Mouse (Mus musculus): ENCODE results near the gene Dlec1.

Dlec1 gene

DNA sequence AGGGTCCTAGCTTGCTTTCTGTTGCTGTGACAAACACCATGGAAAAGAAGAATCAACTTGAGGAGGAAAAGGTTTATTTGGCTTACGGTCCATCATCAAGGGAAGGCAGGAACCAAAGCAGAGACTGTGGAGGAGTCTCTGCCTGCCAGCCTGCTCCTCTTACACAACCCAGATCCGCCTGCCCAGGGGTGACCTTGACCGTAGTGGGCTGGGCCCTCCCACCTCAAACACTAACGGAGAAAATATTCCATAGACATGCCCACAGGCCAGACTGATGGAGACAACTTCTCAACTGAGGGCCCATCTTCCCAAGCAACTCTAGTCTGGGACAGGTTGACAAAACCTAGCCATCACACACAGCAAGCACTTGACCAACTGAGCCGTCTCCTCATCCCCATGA lies 39.8 kb downstream of the Dlec1 start:
- no peak for DNase-seq (ENCODE audit: low read depth, low spot score)

DNA sequence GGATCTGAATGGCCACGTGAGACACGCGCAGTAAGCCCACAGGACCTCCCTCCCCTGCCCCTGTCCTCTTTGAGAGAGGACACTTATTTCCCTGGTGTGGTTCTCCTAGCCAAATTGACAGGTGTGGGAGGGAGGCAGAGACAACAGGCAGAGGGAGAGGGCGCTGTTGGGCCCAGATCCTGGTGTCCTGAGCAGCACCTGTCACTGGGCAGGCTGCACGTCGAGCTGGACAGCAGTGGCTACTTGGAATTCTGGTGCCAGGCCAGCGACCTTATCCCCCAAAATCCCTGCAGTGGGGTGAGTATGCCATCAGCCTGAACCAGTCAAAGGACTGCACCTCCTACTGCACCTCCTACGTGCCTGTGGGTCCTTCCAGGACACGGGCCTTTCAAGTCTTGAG lies 41.1 kb downstream of the Dlec1 start:
- no peak for DNase-seq (ENCODE audit: low read depth, low spot score)

DNA sequence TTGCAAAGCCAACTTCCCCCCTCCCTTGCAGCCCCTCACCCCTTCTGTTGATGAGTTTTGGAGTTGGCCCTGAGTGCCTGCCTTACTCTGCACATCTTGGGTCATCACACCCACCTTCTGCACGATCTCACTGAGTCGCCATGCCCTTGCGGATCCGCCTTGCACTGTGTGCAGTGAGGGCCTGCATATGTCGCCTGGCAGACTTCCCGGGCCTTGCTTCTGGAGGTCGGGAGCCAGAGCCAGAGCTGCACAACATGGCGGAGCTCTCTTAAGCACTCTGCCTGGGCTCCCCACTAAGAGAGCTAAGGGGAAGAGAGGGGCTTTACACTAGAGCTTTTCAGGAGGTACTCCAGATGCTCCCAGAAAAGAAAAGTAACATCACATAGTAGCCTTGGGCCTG lies 42.4 kb downstream of the Dlec1 start:
- DNase-seq (ENCODE audit: low read depth, low spot score): peak; percentile 28

DNA sequence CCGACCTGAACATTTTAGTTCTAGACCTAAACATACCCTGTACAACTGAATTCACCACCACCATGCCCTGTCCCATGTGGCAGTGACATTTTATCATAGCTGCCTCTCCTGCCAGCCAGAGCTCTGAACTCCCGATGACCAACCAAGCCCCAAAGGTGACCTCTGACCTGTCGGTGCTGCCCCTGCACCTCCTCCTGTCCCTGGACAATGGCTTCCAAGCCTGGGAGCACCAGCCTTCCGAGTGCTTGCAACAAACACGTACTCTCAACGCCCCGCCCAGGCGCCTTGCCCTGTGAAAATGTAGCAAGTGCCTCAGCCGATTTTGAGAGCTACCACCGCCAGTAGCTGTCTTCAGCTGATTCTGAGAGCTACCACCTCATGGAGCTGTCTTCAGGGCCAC lies 42.9 kb downstream of the Dlec1 start:
- DNase-seq (ENCODE audit: low read depth, low spot score): no peak

DNA sequence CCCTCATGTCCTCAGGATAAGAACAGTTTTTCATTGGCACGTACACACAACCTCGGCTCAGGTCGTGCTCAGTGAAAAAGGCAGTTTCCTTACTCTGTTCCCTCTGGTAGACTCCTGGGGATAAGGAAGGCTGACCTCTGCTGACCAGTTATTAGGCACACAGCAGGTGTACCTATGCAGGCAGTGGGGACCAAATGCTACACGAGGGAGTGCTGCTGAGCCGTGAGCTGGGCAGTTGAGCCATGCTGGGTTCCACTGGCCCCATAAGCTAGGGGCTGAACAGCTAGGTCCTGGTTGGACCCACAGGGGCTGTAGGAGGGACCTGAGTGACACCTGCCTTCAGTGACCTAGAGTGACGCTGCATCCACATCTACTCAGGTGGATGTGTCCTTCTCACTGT lies 43.4 kb downstream of the Dlec1 start:
- DNase-seq (ENCODE audit: low read depth, low spot score): no peak

DNA sequence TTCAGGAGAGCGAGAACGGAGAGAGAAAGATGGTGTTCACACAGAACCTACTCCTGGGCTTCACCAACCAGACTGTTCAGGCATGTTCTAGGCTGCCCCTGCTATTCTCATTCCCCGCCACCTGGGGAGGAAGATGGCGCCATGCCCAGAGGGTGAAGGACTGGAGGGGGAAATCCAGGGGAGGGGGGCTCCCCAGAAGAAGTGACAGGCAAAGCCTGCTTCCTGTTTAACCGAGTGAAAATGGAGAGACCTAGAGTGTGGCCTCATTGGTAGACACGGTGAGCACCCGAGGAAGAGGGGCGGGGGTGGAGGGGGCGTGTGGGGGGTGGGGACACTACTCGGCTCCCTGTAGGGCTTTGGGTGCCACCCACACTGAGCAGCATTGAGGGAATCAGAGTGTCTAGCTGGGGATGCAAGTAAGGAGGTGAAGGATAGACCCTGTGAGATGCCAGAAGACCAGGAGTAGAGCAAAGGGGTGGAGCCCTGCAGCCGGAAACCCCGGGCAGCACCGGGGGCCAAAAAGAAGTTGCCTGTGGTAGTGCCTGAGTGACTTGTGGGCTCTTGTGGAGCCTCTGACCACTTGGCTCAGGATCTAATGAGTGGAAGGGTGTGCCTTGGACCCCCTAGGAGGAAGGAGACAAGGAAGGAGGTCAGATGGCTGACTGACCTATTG lies 44.0 kb downstream of the Dlec1 start:
- no peak for DNase-seq (ENCODE audit: low read depth, low spot score)

DNA sequence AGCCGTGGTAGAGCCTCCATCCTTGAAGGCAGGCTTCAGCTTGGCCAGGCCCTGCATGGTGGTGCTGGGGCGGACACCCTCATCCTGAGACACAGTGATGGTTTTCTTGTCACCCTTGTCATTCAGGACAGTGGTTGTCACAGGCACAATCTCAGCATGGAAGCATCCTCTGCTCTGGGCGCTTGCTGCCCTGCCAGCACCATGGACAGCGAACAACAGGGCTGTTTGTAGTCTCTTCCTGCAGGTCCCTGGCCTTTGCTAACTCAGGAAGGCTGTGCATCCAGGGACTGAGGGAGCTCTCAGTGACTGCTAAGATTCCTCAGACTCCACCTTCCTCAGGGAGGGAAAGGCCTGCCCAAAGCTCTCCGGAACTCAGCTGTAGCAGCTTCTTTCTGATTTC lies 47.3 kb downstream of the Dlec1 start:
- no peak for DNase-seq (ENCODE audit: low read depth, low spot score)

DNA sequence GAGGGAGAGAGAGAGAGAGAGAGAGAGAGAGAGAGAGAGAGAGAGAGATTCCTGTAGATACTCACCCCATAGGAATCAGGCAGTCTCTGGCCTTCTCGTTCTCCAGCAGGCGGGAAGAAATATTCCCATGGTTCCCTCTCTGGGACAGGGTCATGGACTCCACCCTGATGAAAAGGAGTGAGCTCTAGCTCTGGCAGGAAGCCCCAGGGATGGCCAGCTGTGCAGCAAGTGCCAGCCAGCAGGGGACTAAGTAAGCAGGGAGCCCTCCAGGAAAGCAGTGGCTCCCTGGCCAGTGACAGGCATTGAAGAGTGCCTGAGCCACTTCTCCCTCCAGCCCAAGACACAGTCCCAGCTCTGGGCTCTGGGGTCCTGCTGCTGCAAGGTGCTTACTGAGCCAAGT lies 49.5 kb downstream of the Dlec1 start:
- DNase-seq (ENCODE audit: low read depth, low spot score): no peak

DNA sequence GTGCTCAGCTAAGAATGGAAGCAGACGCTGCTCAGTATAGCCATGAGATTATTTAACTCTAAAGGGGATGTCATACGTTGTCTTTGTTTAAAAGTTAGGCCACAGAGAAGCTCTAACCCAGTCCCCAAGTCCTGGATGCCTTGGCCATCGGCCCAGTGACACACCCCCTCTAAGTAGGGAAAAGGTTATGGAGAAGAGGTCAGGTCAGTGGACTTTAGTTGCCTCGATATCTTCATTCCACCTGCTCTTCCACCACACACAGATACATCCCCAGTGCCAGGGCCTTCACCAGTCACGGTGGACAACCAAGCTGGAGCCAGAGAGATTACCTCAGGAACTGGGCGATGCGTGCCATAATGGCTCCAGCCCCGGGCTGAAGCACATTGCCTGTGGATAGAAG lies 53.1 kb downstream of the Dlec1 start:
- DNase-seq (ENCODE audit: low read depth, low spot score): no peak

DNA sequence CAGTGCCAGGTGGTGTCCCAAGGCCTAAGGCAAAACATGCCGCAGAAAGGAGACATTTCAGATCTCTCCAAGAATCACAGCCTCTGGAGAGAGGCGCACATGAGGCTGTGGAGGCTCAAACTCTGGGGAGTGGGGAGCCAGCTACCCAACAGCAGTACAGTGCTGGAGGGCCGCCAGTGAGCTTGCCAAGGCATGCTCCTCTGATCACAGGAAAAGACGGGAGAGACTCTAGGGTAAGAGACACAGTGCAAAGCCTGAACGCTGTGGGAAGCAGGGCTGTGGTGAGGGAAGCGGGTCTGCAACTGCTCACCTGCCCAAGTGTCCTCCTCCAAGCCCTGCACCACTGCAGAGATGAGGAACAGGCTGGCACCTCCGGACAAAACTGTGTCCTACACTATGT lies 53.5 kb downstream of the Dlec1 start:
- no peak for DNase-seq (ENCODE audit: low read depth, low spot score)

DNA sequence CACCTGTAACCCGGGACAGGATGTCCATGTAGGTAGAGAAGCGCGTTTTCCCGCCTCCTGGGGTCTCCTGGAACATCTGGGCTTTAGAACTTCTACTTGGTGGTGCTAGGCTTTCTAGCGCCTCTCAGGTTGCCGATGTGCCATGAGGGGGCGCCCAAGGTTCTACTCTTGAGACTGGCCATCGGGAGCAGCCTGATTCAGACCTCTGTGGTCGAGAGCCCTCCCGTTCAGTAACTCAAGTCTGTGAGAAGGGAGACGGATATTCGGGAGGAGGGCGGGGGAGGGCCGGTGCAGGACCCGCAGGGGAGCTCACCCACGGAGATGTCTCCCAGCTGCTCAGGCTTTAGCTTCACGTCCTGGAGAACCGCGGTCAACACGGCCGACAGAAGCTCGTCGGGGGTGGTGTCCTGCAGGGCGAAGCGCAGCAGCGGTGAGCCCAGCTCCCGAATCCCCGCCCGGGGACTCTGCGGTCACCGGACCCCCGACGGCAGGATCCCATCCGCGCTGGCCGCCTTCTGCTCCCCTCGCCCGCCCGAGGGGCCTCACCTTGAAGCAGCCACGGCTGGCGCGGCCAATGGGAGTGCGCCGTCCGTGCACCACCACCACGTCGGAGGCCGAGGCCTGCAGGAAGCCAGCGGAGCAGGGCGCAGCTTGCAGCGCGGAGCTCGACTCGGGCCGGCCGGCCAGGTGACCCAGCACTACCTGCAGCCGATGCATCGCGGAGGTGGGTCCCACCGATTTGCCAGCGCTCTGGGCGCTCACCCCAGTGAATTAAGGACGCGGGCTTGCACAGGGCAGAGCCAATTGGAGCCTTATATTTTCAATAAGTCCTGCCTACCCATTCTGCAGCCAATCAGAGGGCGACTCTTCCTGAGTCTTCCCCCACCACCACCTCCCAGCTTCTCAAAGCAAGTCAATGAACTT lies 54.3 kb downstream of the Dlec1 start, which contains the start of gene Acaa1b:
TSS of gene Acaa1b (minus strand) at position 816 of the 924 bp plus-strand sequence.
- peak; percentile 74 for DNase-seq (ENCODE audit: low read depth, low spot score)

DNA sequence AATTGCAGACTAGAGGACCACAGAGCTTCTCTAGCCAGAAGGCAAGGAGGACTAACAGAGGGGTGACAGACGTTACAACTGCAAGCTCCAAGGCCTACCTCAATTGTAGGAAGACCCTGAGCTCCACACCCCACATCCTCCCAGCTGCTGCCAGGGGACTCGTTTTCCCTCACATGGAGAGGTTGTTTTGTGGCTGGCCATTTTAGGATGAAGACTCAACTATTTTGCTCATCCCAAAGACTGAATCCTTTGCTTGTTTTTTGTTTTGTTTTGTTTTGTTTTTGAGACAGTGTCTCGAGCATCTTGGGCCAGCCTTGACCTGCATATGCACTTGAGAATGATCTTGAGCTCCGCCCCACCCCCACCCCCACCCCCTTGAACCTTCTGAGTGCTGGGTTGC lies 56.6 kb downstream of the Dlec1 start, which contains the start of gene Gm47289:
TSS of gene Gm47289 (plus strand) at position 301 of the 400 bp plus-strand sequence.
- no peak for DNase-seq (ENCODE audit: low read depth, low spot score)

DNA sequence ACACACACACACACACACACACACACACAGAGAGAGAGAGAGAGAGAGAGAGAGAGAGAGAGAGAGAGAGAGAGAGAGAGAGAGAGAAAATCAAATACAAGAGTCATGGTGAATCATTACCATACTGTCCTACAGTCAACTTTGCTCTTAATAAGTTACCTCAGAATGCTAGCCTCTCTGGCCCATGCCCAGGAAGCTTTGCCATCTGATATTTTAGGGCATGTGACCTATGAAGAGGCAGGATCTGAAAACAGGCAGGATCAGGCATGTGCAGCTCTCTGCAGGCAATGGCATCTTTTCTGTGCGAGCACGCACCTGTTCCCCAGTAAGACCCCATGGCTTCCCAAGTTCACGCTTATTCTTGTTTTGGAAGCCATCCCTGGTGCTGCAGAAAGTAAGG lies 58.4 kb downstream of the Dlec1 start:
- DNase-seq (ENCODE audit: low read depth, low spot score): no peak

DNA sequence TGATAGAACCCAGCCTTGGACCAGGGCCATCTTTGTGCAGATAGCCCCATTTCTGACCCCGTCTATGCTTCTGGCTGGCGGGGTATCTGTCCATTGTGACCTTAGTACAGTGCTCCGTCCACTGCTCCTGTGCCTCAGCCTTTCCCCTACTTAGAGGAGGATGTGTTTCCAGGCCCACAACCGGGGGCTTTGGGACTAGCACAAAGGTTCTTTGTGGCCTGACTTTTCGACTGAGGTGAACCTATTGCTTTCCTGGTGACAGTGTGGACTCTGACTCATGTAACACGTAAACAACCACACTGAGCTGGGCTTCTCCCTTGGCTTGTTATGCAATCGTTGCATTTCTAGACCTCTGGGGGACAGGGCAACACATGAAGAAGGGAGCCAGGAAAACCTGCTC lies 62.5 kb downstream of the Dlec1 start:
- DNase-seq (ENCODE audit: low read depth, low spot score): no peak

DNA sequence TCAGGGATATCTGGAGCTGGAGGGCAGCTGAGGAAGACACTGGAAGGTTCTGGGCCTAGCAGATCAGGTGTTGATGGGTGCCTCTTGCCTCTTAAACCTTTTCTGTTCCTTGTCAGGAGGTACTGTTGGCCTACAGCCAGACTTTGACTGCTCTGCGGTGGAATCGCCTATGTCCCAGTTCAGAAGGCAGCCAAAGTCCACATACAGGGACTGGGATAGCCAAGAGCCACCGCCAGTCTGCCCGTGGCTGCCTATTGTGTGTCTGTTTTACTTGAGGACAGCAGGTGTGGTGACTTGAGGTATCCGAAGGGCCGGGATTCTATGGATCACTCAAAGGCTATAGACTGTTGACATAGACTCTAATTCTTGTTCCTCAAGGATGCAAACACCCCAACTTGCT lies 63.3 kb downstream of the Dlec1 start:
- no peak for DNase-seq (ENCODE audit: low read depth, low spot score)

DNA sequence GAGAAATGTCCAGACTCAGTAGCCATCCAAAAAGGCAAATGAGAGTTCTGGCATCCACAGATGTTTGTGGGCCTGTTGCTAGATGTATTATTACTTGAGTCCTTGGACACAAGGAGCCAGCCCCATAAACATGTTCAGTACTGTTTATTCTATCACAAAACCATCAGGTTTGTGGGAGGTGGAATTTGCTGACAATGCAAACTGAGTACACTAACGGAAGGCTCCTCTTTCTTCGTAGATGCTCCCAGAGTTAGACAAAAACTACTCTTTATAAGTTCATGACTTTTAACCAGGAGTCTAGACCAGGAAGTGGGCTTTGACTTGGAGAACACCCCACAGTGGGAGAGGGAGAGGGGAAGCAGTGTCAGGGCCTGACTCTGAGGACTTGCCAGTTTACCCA lies 65.3 kb downstream of the Dlec1 start:
- no peak for DNase-seq (ENCODE audit: low read depth, low spot score)

DNA sequence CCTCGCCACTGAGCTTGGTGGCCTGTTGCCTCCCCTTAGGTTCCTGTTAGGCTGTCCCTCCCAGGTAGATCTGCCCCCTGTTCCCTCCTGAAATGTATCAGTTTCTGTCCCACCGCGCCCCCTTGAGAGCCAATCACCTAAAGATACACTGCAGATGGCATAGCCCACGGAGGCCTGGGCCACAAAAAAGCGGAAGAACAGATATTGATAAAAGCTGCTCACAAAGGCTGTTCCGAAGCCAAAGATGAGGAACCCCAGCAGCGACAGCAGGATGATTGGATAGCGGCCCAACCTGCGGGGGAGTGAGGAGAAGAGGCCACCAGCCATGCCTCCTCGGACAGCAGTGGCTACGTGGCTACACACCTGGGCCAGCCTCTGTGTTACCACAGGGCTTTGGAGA lies 77.0 kb downstream of the Dlec1 start:
- DNase-seq (ENCODE audit: low read depth, low spot score): no peak

DNA sequence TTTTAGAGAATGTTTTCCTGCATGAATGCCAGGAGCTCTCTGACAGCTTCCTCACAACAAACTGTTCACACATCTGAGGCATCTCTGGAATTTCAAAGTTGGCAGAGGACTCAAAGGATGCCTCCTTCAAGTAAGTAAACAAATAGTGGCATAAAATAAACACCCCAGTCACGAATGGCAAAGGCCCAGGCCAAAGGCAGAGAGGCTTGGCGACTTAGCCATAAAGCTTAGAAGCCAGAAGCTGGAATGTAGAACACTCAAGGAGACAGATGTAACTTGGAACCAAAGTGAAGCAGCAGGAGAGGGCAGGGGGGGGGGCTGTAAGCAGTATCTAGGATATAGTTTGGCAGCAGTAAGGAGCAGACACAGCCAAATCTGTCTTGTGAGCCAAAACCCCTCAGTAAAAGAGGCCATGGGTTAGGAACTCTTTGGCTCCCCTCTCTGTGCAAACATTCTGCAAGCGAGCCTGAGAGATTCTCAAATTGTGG lies 79.0 kb downstream of the Dlec1 start:
- DNase-seq (ENCODE audit: low read depth, low spot score): peak; percentile 18

DNA sequence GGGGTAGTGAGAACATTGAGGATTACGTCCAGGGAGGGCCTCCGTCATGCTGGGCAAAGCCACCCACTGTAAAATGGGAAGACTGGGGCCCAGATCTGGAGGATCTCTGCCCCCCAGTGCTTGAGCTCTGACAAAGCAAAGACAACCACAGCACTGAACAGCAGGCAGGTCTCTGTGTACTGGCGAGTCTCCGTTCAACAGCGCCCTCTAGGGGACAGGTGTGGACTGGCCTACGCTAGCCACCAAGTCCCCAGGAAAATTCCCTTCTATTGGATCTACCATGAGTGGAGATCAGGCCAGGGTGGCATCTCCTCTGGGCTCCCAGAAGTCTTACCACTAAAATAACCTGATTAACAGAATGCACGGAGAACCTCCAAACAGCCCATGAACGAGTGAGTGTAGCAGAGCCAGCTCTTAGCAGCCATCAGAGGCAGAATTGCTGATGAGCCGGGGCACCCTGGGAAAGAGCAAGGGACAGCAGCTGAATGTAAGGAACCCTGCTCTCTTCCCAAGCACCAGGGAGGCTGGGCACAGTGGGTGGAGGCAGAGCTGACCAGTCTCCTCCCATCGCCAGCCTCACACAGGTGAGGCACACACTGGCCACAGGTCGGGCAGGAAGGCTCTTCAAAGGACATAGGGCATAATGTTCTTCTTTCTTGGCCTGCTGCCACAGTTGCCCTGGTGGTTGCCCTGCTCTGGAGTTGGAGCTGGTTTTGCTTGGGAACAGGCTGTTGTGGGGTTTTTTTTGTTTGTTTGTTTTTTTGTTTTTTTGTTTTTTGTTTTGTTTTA lies 90.1 kb downstream of the Dlec1 start:
- peak; percentile 68 for DNase-seq (ENCODE audit: low read depth, low spot score)

All from brain, adult 2 months (tissue).